Mouse (Mus musculus): ENCODE results near the gene Angel1.

GRCm38 (mm10) chr12:86651301-86651860, 74.9 kb downstream of the Angel1 start:
- TF ChIP-seq CTCF (IDR thresholded peaks at IDR 0.05; ENCODE audit: control insufficient read depth, insufficient read depth, insufficient read length) (no peak), MAX (IDR thresholded peaks at IDR 0.05) (no peak), MYOD1 (IDR thresholded peaks at IDR 0.05; ENCODE audit: control insufficient read depth, insufficient read length, low read depth) (no peak), USF1 (IDR thresholded peaks at IDR 0.05; ENCODE audit: low read depth) (no peak), CEBPB (IDR thresholded peaks at IDR 0.05; ENCODE audit: low read depth) (no peak), FOSL1 (IDR thresholded peaks at IDR 0.05; ENCODE audit: insufficient read depth, low read length, poor library complexity, severe bottlenecking) (no peak)

Data from C2C12 (cell line).